Mouse (Mus musculus) layer of hippocampus, adult 18-20 months (tissue): Measurements from ENCODE around the gene Astn2. TPM values are rescaled to one million over a fixed set of nuclear protein-coding genes. Genes with fewer than 3 reads are reported as not detected.

ENCODE experiments used
- DNase-seq, 2 experiments: peaks; one replicate each; pipeline ENCODE4 v3.0.0; 2022; ENCODE audit warnings: low spot score in 2 of 2
- total RNA-seq, 2 experiments: library from RNA; stranded (reverse); gene quantifications; 2 replicates each; pipeline ENCODE4 v1.2.3; 2021

Astn2 gene
- total RNA-seq, 2 experiments from 2014 or later = 23.6 to 24.0 TPM

- no peak for DNase-seq
Measured at GRCm38 (mm10) chr4:65473141-65473540, 931.3 kb downstream of the Astn2 start.

GRCm38 (mm10) chr4:65449171-65449570, 955.2 kb downstream of the Astn2 start:
- DNase-seq = peak; percentile 62 to 83

- DNase-seq = no peak
Measured at GRCm38 (mm10) chr4:65441746-65442145, 962.7 kb downstream of the Astn2 start.

- DNase-seq = no peak
Measured at GRCm38 (mm10) chr4:65430804-65431203, 973.6 kb downstream of the Astn2 start.

GRCm38 (mm10) chr4:65427480-65427879, 976.9 kb downstream of the Astn2 start:
- DNase-seq = no peak

GRCm38 (mm10) chr4:65426437-65426836, 978.0 kb downstream of the Astn2 start:
- no peak for DNase-seq

- DNase-seq = no peak
Measured at GRCm38 (mm10) chr4:65423068-65423625, 981.3 kb downstream of the Astn2 start.

- no peak for DNase-seq
Measured at GRCm38 (mm10) chr4:65421272-65421671, 983.1 kb downstream of the Astn2 start.

- no peak for DNase-seq
Measured at GRCm38 (mm10) chr4:65420511-65420931, 983.9 kb downstream of the Astn2 start.

GRCm38 (mm10) chr4:65415507-65415906, 988.9 kb downstream of the Astn2 start:
- no peak for DNase-seq

GRCm38 (mm10) chr4:65402836-65403634, 1001.4 kb downstream of the Astn2 start:
- no peak for DNase-seq

- no peak for DNase-seq
Measured at GRCm38 (mm10) chr4:65402286-65402685, 1002.1 kb downstream of the Astn2 start.

- no peak for DNase-seq
Measured at GRCm38 (mm10) chr4:65399457-65399856, 1005.0 kb downstream of the Astn2 start.

- DNase-seq = peak in 1 of 2 experiments; percentile 28
Measured at GRCm38 (mm10) chr4:65396806-65397205, 1007.6 kb downstream of the Astn2 start.

- DNase-seq = no peak
Measured at GRCm38 (mm10) chr4:65391001-65391400, 1013.4 kb downstream of the Astn2 start.

- DNase-seq = no peak
Measured at GRCm38 (mm10) chr4:65383070-65383469, 1021.3 kb downstream of the Astn2 start.

GRCm38 (mm10) chr4:65379461-65379860, 1025.0 kb downstream of the Astn2 start:
- no peak for DNase-seq

- no peak for DNase-seq
Measured at GRCm38 (mm10) chr4:65376571-65376970, 1027.8 kb downstream of the Astn2 start.

- DNase-seq = no peak
Measured at GRCm38 (mm10) chr4:65373841-65374240, 1030.6 kb downstream of the Astn2 start.

GRCm38 (mm10) chr4:65372731-65373130, 1031.7 kb downstream of the Astn2 start:
- no peak for DNase-seq

- DNase-seq = no peak
Measured at GRCm38 (mm10) chr4:65367135-65367534, 1037.3 kb downstream of the Astn2 start.

- no peak for DNase-seq
Measured at GRCm38 (mm10) chr4:65354580-65354979, 1049.8 kb downstream of the Astn2 start.

- DNase-seq = no peak
Measured at GRCm38 (mm10) chr4:65350521-65350920, 1053.9 kb downstream of the Astn2 start.
